ENCODE assay signal across 25 mouse cellular contexts in the genomic region with DNA sequence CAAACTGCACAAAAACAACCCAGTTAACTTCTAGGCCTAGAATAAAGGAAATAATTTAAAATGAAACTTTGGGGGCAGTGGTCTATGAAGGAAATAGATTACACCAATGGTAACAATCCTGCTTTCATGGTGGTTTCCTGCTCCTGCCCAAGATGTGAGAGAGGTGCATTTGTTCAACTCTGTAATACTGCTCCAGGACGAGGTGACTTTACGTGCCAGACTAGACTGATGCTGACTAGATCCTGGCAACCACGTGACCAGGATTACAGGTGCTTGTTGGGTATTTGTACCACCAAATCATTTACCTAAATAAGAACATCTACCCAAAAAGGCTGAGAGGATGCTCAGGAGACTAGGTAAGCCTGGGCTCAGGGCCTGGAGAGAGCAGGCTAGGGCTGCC. TPM values are rescaled to one million over a fixed set of nuclear protein-coding genes. Genes with fewer than 3 reads are reported as not detected.
DNase-seq lines count a peak whose midpoint lies in the region; ATAC-seq and TF ChIP-seq lines count a peak whose summit lies in the region.
"Had no signal": no experiment of that assay in that cellular context is flagged by ENCODE, and none has a peak within 500 bp of the region (broad histone marks: within the 10 kb centered on the region; RNA-seq: fewer than 3 reads in every experiment).

No protein-coding gene starts in this region.

- DNase-seq in spleen, adult 2 months (ENCODE audit: low read depth in 1 of 2, low spot score in 2 of 2): no peak
- DNase-seq in spleen, postnatal 10 days (ENCODE audit: low spot score in 2 of 2): no peak
- DNase-seq in naive thymus-derived CD4-positive, alpha-beta T cell, adult 2 months (ENCODE audit: low read depth): peak; percentile 50
- no peak for DNase-seq in right cerebral cortex, postnatal 14 days
- DNase-seq in cerebellum, postnatal 25 days: no peak
- DNase-seq: adrenal gland, postnatal 10 days; cerebellum, adult 11-12 months; cerebellum, adult 8-10 months; cerebellum, postnatal 10 days; gastrocnemius, postnatal 36 days; heart, postnatal 36 days; kidney, adult 2 months had no signal

- no peak overlapping the region for H3K9ac ChIP-seq in liver, embryonic 12.5 days
- H3K9ac ChIP-seq: forebrain, embryonic 12.5 days; forebrain, embryonic 15.5 days; hindbrain, embryonic 13.5 days had no signal

- H3K36me3 ChIP-seq in spleen, adult 2 months (ENCODE audit: control insufficient read depth, insufficient read depth, low read length): peaks cover 24% of the 10 kb centered on the region
- peaks cover 59% of the 10 kb centered on the region for H3K36me3 ChIP-seq in liver, embryonic 12.5 days

- no peak overlapping the region for H3K4me3 ChIP-seq in spleen, adult 2 months (ENCODE audit: extremely low read depth, insufficient read depth, insufficient read length)
- H3K4me3 ChIP-seq in embryonic fibroblast, embryonic 13.5 days (ENCODE audit: insufficient read depth, low read length): no peak overlapping the region
- H3K4me3 ChIP-seq in liver, embryonic 12.5 days: no peak overlapping the region
- H3K4me3 ChIP-seq: erythroblast, embryonic 14.5 days; forebrain, embryonic 12.5 days; forebrain, embryonic 15.5 days; hindbrain, embryonic 10.5 days; hindbrain, embryonic 13.5 days had no signal

- H3K9me3 ChIP-seq in liver, embryonic 12.5 days (replicated peaks): no peaks in the 10 kb centered on the region
- H3K9me3 ChIP-seq: forebrain, embryonic 12.5 days; forebrain, embryonic 15.5 days; hindbrain, embryonic 10.5 days; hindbrain, embryonic 13.5 days had no signal

- TF ChIP-seq CTCF in spleen, adult 2 months (IDR thresholded peaks at IDR 0.05; ENCODE audit: extremely low read depth, insufficient read depth, insufficient read length, insufficient replicate concordance): no peak
- no peak for TF ChIP-seq CTCF in embryonic fibroblast, embryonic 13.5 days (IDR thresholded peaks at IDR 0.05; ENCODE audit: borderline replicate concordance, insufficient read depth, low read length)

- no peak for TF ChIP-seq POLR2A in spleen, adult 2 months (IDR thresholded peaks at IDR 0.05; ENCODE audit: low read depth, low read length)
- TF ChIP-seq POLR2A in embryonic fibroblast, embryonic 13.5 days (IDR thresholded peaks at IDR 0.05; ENCODE audit: low read depth, low read length): no peak

- H3K4me2 ChIP-seq in liver, embryonic 12.5 days: no peak overlapping the region
- H3K4me2 ChIP-seq: forebrain, embryonic 12.5 days; forebrain, embryonic 15.5 days; heart, embryonic 11.5 days; hindbrain, embryonic 13.5 days had no signal

- H3K4me1 ChIP-seq in spleen, adult 2 months (ENCODE audit: control insufficient read depth, insufficient read depth, insufficient read length): peaks cover 4% of the 10 kb centered on the region; the same call in 1 of the 2 replicates
- peaks cover 29% of the 10 kb centered on the region for H3K4me1 ChIP-seq in embryonic fibroblast, embryonic 13.5 days (ENCODE audit: control insufficient read depth, insufficient read depth, low read length)
- no peaks in the 10 kb centered on the region for H3K4me1 ChIP-seq in liver, embryonic 12.5 days
- H3K4me1 ChIP-seq: forebrain, embryonic 12.5 days; forebrain, embryonic 15.5 days; hindbrain, embryonic 10.5 days; hindbrain, embryonic 13.5 days had no signal

- no peaks in the 10 kb centered on the region for H3K27me3 ChIP-seq in spleen, adult 2 months (ENCODE audit: control insufficient read depth, insufficient read depth, low read length)
- H3K27me3 ChIP-seq in liver, embryonic 12.5 days (replicated peaks): no peaks in the 10 kb centered on the region
- H3K27me3 ChIP-seq: forebrain, embryonic 12.5 days; forebrain, embryonic 15.5 days; hindbrain, embryonic 13.5 days had no signal

- 52% methylated on average over 3 of the region's 3 CpGs for WGBS in spleen, adult 2 months
- 80% methylated on average over 3 of the region's 3 CpGs for WGBS in liver, embryonic 12.5 days (ENCODE audit: insufficient replicate concordance)

- peak overlapping the region; percentile 42; the same call in 1 of the 2 replicates for H3K27ac ChIP-seq in spleen, adult 2 months (ENCODE audit: insufficient read depth, low read length)
- peak overlapping the region; percentile 90 for H3K27ac ChIP-seq in embryonic fibroblast, embryonic 13.5 days (ENCODE audit: insufficient read depth, low read length)
- no peak overlapping the region for H3K27ac ChIP-seq in liver, embryonic 12.5 days
- H3K27ac ChIP-seq: forebrain, embryonic 12.5 days; forebrain, embryonic 15.5 days; hindbrain, embryonic 10.5 days; hindbrain, embryonic 13.5 days had no signal

- ATAC-seq in CD4-positive, CD25-positive, alpha-beta regulatory T cell, adult 4 months: peak; percentile 26
- no peak for ATAC-seq in liver, embryonic 12.5 days
- ATAC-seq: forebrain, embryonic 15.5 days; hindbrain, embryonic 16.5 days; intestine, postnatal 0 days had no signal

RNA-seq across cellular contexts. Expression of gene Cxcr6, which starts 5.6 kb away (rescaled TPM):
- polyA plus RNA-seq in spleen, adult 2 months (2012; rRNA removed): 4.2 and 5.2 TPM in 2 replicates
- polyA plus RNA-seq in CD4-positive, CD25-positive, alpha-beta regulatory T cell, adult 4 months (2017; shearing (Covaris generic)): 10 to 100 TPM; 25.3 to 37.5 TPM
- 0.91 and 4.1 TPM in 2 replicates for polyA plus RNA-seq in embryonic fibroblast, embryonic 13.5 days (2011; ENCODE audit: insufficient read length, low read depth, missing spikeins)
- polyA plus RNA-seq in liver, embryonic 12.5 days (2016; fragmentation: Nextera tagmentation; extraction: Ambion mirVana): 0.06 and 0.13 TPM in 2 replicates
- polyA plus RNA-seq: embryonic facial prominence, embryonic 11.5 days; erythroblast, embryonic 14.5 days; hindbrain, embryonic 10.5 days had no signal

RNA-seq across cellular contexts. Expression of gene Fyco1, which starts 39.9 kb away (rescaled TPM):
- polyA plus RNA-seq in spleen, adult 2 months (2012; rRNA removed): 5.0 and 6.0 TPM in 2 replicates
- 10 to 100 TPM; 34.5 to 69.7 TPM for polyA plus RNA-seq in CD4-positive, CD25-positive, alpha-beta regulatory T cell, adult 4 months (2017; shearing (Covaris generic))
- polyA plus RNA-seq in embryonic fibroblast, embryonic 13.5 days (2011; ENCODE audit: insufficient read length, low read depth, missing spikeins): 25.2 and 29.2 TPM in 2 replicates
- polyA plus RNA-seq in liver, embryonic 12.5 days (2016; fragmentation: Nextera tagmentation; extraction: Ambion mirVana): 5.4 and 5.6 TPM in 2 replicates

RNA-seq across cellular contexts. Expression of gene Xcr1, which starts 50.0 kb away (rescaled TPM):
- 3.2 and 3.5 TPM in 2 replicates for polyA plus RNA-seq in spleen, adult 2 months (2012; rRNA removed)
- under 1 TPM; 0.12 to 0.61 TPM for polyA plus RNA-seq in CD4-positive, CD25-positive, alpha-beta regulatory T cell, adult 4 months (2017; shearing (Covaris generic))
- polyA plus RNA-seq in embryonic fibroblast, embryonic 13.5 days (2011; ENCODE audit: insufficient read length, low read depth, missing spikeins): not detected in 2 replicates
- not detected in 2 replicates for polyA plus RNA-seq in liver, embryonic 12.5 days (2016; fragmentation: Nextera tagmentation; extraction: Ambion mirVana)
- polyA plus RNA-seq: embryonic facial prominence, embryonic 11.5 days; erythroblast, embryonic 14.5 days; forebrain, embryonic 12.5 days; heart, embryonic 11.5 days; heart, embryonic 14.5 days had no signal
